Mouse (Mus musculus) olfactory bulb, adult 2 months (tissue): ENCODE data around the gene Dclk2.

Source experiments
- CTCF ChIP-seq: fragments of 200-500 bp; IDR thresholded peaks from 2 replicates; pipeline ENCODE4 v1.5.1; 2012; ENCODE audit warnings: low read depth, mild to moderate bottlenecking, low read length, moderate library complexity; ENCODE audit not compliant: insufficient read depth
- POLR2A ChIP-seq: fragments of 200-500 bp; IDR thresholded peaks from 2 replicates; pipeline ENCODE4 v1.6.1; 2012; ENCODE audit warnings: mild to moderate bottlenecking, low read depth, low read length, moderate library complexity; ENCODE audit not compliant: insufficient read depth

GRCm38 (mm10) chr3:86779704-86780103, 140.9 kb downstream of the Dclk2 start:
- TF ChIP-seq POLR2A (no peak), CTCF (no peak)
